Mouse (Mus musculus) left cerebral cortex, adult 2 months (tissue): Measurements from ENCODE around the gene Smarcd3. TPM values are rescaled to one million over a fixed set of nuclear protein-coding genes. Genes with fewer than 3 reads are reported as not detected.

Experiments used
- DNase-seq, 2 experiments: peaks; one replicate each; pipeline ENCODE4 v3.0.0; 2021 to 2022; ENCODE audit warnings: low spot score in 2 of 2, mixed read lengths in 1 of 2; ENCODE audit errors: extremely low spot score in 1 of 2
- H3K27ac ChIP-seq: fragments of 200-600 bp; 2 replicates; pipeline ENCODE4 v1.8.1; 2022
- H3K4me3 ChIP-seq: fragments of 200-600 bp; 2 replicates; pipeline ENCODE4 v1.8.1; 2022
- CTCF ChIP-seq: fragments of 200-600 bp; IDR thresholded peaks from 2 replicates; pipeline ENCODE4 v1.8.1; 2022; ENCODE audit warnings: antibody characterized with exemption, mild to moderate bottlenecking, moderate library complexity
- intact Hi-C: fragments of 180-260 bp; cut with DNase I; formaldehyde crosslinking; loops from one replicate; pipeline ENCODE4 v1.15.1; 2025
- total RNA-seq, 2 experiments: library from RNA; stranded (reverse); gene quantifications; 2 replicates each; pipeline ENCODE4 v1.2.3; 2021

Gene Smarcd3
- total RNA-seq, 2 experiments from 2014 or later, result 90.4 to 97.4 TPM

DNA sequence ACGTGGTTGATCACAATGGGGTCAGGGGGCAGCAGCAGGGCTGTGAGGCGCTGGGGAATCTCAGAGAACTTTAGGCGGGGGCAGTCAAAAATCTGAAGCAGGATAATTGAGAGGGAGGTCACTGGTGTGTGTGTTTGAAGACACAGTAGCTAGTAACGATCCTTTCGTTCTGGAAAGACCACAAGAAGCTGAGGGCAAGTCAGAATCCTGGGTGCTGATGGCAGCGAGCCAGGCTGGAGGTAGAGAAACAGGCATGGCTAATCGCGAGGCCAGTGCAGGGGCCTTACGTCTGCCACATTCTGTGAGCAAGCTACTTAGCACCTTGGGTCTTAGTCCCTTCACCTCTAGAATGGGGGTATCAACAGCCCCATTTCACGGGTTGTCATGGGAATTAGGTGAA lies 30.3 kb downstream of the Smarcd3 start:
- intact Hi-C loops, result no loop called here
- Histone ChIP-seq H3K4me3 (no peak overlapping the region), H3K27ac (no peak overlapping the region)
- no peak for DNase-seq
- TF ChIP-seq CTCF, result no peak

- no peak for DNase-seq
- no peak overlapping the region for H3K4me3 ChIP-seq
- no peak overlapping the region for H3K27ac ChIP-seq
- intact Hi-C loops, result no loop called here
- TF ChIP-seq CTCF, result no peak
Measured at GRCm38 (mm10) chr5:24593230-24593629, 31.0 kb downstream of the Smarcd3 start.

DNA sequence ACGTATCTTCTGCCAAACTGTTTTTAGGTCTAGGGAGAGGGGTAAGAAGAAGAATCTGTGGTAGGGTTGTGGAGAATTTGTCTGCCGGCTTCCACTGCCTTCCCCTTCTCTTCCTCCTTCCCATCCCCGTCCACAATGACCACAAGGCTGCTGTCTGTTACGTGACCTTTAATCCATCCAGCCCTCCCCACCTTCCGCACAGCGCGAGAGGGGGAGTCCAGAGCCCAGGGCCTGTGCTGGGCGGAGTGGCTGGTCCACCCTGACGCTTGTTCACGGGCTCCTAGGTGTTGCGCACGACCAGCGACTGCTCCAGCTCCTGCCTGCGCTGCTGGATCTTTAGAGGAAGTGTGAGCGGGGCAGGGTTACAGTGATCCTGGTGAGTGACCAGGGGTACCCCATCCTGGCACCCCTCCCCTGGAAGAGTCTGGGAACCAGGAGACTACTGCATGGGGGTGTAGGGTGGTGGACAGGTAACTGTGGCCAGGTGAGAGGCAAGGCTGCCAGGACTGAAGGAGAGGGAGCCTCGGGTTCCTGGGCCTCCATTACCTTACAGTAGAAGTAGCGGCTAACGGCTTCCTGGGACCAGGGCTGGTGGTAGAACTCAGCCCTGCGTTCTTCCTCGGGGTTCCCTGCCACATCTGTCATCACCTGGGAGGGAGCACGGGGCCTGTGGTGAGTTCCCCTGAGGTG lies 31.6 kb downstream of the Smarcd3 start:
- H3K27ac ChIP-seq, result no peak overlapping the region
- intact Hi-C loops, result no loop called here
- no peak for DNase-seq
- no peak overlapping the region for H3K4me3 ChIP-seq
- TF ChIP-seq CTCF, result no peak

DNA sequence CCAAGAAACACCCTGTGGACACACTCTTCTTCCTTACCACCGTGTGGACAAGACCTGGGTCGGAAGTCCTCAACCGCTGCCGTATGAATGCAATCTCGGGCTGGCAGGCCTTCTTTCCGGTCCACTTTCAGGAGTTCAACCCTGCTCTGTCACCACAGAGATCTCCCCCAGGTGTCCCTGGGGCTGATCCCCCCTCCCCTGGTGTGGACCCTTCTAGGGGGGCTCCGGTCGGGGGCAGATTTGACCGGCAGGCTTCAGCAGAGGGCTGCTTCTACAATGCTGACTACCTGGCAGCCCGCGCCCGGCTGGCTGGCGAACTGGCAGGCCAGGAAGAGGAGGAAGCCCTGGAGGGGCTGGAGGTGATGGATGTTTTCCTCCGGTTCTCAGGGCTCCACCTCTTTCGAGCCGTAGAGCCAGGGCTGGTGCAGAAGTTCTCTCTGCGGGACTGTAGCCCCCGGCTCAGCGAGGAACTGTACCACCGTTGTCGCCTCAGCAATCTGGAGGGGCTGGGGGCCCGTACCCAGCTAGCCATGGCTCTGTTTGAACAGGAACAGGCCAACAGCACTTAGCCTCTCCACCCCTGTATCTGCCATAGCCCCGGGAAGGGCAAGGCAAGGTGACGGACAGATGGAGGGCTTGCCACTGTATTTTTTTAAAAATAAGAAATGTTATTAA lies 32.3 kb downstream of the Smarcd3 start:
- Histone ChIP-seq H3K4me3 (peak overlapping the region; percentile 13; the same call in 1 of the 2 replicates), H3K27ac (peak overlapping the region; percentile 40; the same call in 1 of the 2 replicates)
- no peak for TF ChIP-seq CTCF
- DNase-seq, result no peak
- intact Hi-C loops, result no loop called here

DNA sequence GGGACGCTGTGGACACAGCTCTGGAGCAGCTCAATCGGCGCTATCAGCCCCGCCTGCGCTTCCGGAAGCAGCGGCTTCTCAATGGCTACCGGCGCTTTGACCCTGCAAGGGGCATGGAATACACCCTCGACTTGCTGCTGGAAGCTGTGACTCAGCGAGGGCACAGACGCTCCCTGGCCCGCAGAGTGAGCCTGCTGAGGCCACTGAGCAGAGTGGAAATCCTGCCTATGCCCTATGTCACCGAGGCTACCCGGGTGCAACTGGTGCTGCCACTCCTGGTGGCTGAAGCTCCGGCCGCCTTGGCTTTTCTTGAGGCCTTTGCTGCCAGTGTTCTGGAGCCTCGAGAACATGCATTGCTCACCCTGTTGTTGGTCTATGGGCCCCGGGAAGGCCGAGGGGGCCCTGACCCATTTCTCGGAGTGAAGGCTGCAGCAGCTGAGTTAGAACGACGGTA lies 32.9 kb downstream of the Smarcd3 start:
- Histone ChIP-seq H3K27ac (peak overlapping the region; percentile 40; the same call in 1 of the 2 replicates), H3K4me3 (peak overlapping the region; percentile 13; the same call in 1 of the 2 replicates)
- TF ChIP-seq CTCF, result no peak; the same call in none of the 2 replicates
- no peak for DNase-seq
- intact Hi-C loops, result no loop called here

DNA sequence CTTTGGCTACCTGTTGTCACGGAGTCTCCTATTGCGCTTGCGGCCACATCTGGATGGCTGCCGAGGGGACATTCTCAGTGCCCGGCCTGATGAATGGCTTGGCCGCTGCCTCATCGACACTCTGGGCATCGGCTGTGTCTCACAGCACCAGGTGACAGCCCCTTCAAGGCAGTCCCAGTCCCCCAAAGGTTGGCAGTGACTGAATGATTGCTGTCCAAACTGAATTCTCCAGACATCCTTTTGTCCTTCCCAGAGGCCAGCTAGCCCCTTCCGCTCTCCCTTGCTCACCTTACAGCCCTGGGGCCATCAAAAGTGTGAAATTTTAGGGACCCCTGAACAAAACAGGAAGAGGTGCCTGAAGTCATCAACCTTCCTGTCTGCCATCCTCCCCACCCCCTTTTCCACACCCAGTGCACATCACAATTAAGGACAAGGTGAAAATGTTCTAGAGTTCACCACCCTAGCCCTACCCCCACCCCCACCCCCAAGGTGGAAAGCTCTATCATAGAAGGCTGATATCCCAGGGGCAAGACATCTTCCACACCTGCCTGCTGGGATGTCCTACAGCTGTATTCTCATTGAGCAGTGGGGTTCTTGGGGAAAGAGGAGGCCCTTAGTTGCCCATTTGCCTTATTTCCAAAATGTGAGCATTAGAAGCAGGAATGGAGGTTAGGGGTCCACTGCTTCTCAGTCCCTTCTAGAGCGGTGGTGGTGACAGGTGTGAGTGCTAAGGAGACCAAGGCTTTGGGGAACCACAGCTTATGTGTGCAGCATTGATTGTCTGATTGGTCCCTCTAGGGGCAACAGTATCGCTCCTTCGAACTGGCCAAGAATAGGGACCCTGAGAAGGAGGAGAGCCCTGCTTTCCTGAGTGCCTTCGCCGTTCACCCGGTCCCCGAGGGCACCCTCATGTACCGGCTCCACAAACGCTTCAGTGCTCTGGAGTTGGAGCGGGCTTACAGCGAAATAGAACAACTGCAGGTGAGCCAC lies 34.4 kb downstream of the Smarcd3 start:
- H3K4me3 ChIP-seq, result no peak overlapping the region
- DNase-seq, result no peak
- TF ChIP-seq CTCF, result no peak
- intact Hi-C loops, result loop anchor here (5.0 kb wide), 1 partner anchor 108 kb away; no protein-coding TSS in a partner anchor
- no peak overlapping the region for H3K27ac ChIP-seq

DNA sequence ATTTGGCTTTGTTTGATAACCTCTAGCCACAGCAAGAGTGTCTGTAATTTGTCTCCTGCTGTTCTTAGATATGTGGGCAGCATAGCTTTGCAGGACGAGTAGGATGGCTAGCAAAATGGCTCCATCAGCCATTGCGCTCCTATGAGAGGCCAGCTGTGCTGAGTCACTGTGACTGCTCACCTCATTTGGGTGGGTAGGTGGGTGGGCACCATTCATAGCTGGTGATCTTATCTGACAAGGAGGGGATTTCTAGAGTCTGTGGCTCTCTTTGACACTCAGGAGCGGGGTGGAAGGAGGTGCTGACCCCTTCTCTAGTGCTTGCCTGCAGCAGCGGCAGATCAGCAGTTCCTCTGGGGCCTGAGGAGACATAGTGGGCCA lies 37.0 kb downstream of the Smarcd3 start:
- intact Hi-C loops, result loop anchor here (1.0 to 5.0 kb wide), 2 partner anchors 9 to 105 kb away; no protein-coding TSS in a partner anchor
- TF ChIP-seq CTCF, result no peak
- DNase-seq, result peak; percentile 53 to 58
- Histone ChIP-seq H3K27ac (peak overlapping the region; percentile 95), H3K4me3 (peak overlapping the region; percentile 80)

- Histone ChIP-seq H3K4me3 (peak within 1 kb of the TSS; percentile 80), H3K27ac (peak within 1 kb of the TSS; percentile 95)
- intact Hi-C loops, result loop anchor here (1.0 to 5.0 kb wide), 2 partner anchors 10 to 104 kb away; no protein-coding TSS in a partner anchor
- TF ChIP-seq CTCF, result no peak; the same call in 1 of the 2 replicates
- DNase-seq, result peak; percentile 78 to 84
Measured at GRCm38 (mm10) chr5:24586547-24587199, 37.5 kb downstream of the Smarcd3 start, which contains the start of gene Chpf2. TSS of gene Chpf2 (plus strand) at chr5:24586741.

GRCm38 (mm10) chr5:24586106-24586505 lies 38.1 kb downstream of the Smarcd3 start:
- no peak for TF ChIP-seq CTCF
- intact Hi-C loops, result loop anchor here (5.0 kb wide), 1 partner anchor 104 kb away; no protein-coding TSS in a partner anchor
- DNase-seq, result no peak
- Histone ChIP-seq H3K4me3 (peak overlapping the region; percentile 80), H3K27ac (peak overlapping the region; percentile 95)

GRCm38 (mm10) chr5:24578109-24578963 lies 45.9 kb downstream of the Smarcd3 start:
- no peak for DNase-seq
- peak overlapping the region; percentile 50 for H3K4me3 ChIP-seq
- TF ChIP-seq CTCF, result no peak; the same call in none of the 2 replicates
- intact Hi-C loops, result no loop called here
- peak overlapping the region; percentile 82 for H3K27ac ChIP-seq
